Mouse (Mus musculus) left cerebral cortex, postnatal 4 days (tissue): Measurements from ENCODE around the gene P3h2. TPM values are rescaled to one million over a fixed set of nuclear protein-coding genes. Genes with fewer than 3 reads are reported as not detected.

Source experiments
- DNase-seq: peaks from one replicate; pipeline ENCODE4 v3.0.0-alpha.2; 2022
- intact Hi-C: fragments of 180-260 bp; cut with DNase I; formaldehyde crosslinking; loops from one replicate; pipeline ENCODE4 v1.15.1; 2025
- total RNA-seq, 2 experiments: library from RNA; stranded (reverse); gene quantifications; 2 replicates each; pipeline ENCODE4 v1.2.3; 2021

The P3h2 gene
- total RNA-seq, 2 experiments from 2014 or later, result 1.8 to 2.5 TPM

- intact Hi-C loops, result no loop called here
- no peak for DNase-seq
Measured at GRCm38 (mm10) chr16:26002848-26003247, 102.7 kb downstream of the P3h2 start.

GRCm38 (mm10) chr16:25994605-25995004 lies 111.0 kb downstream of the P3h2 start:
- DNase-seq, result no peak
- intact Hi-C loops, result no loop called here

- DNase-seq, result no peak
- intact Hi-C loops, result no loop called here
Measured at GRCm38 (mm10) chr16:25987221-25987620, 118.4 kb downstream of the P3h2 start.

GRCm38 (mm10) chr16:25983635-25984034 lies 121.9 kb downstream of the P3h2 start:
- DNase-seq, result peak; percentile 25
- intact Hi-C loops, result no loop called here

GRCm38 (mm10) chr16:25979037-25979436 lies 126.5 kb downstream of the P3h2 start:
- intact Hi-C loops, result no loop called here
- DNase-seq, result no peak

- intact Hi-C loops, result no loop called here
- no peak for DNase-seq
Measured at GRCm38 (mm10) chr16:25977210-25977609, 128.4 kb downstream of the P3h2 start.

- no peak for DNase-seq
- intact Hi-C loops, result no loop called here
Measured at GRCm38 (mm10) chr16:25971285-25971684, 134.3 kb downstream of the P3h2 start.

GRCm38 (mm10) chr16:25970720-25971119 lies 134.9 kb downstream of the P3h2 start:
- DNase-seq, result no peak
- intact Hi-C loops, result no loop called here

GRCm38 (mm10) chr16:25970193-25970592 lies 135.4 kb downstream of the P3h2 start:
- no peak for DNase-seq
- intact Hi-C loops, result no loop called here

- peak; percentile 53 for DNase-seq
- intact Hi-C loops, result loop anchor here (5.0 to 10.0 kb wide), 2 partner anchors 230 to 1178 kb away; no protein-coding TSS in a partner anchor
Measured at GRCm38 (mm10) chr16:25967297-25967696, 138.3 kb downstream of the P3h2 start.

GRCm38 (mm10) chr16:25963856-25964255 lies 141.7 kb downstream of the P3h2 start:
- intact Hi-C loops, result loop anchor here (5.0 to 10.0 kb wide), 2 partner anchors 587 to 1181 kb away; no protein-coding TSS in a partner anchor
- peak; percentile 46 for DNase-seq

- peak; percentile 67 for DNase-seq
- intact Hi-C loops, result loop anchor here (5.0 to 10.0 kb wide), 2 partner anchors 583 to 1184 kb away; no protein-coding TSS in a partner anchor
Measured at GRCm38 (mm10) chr16:25960345-25960744, 145.2 kb downstream of the P3h2 start.

- DNase-seq, result no peak
- intact Hi-C loops, result loop anchor here (5.0 to 10.0 kb wide), 3 partner anchors 583 to 1978 kb away; no protein-coding TSS in a partner anchor
Measured at GRCm38 (mm10) chr16:25959929-25960328, 145.7 kb downstream of the P3h2 start.

- intact Hi-C loops, result loop anchor here (5.0 kb wide), 1 partner anchor 1976 kb away; no protein-coding TSS in a partner anchor
- no peak for DNase-seq
Measured at GRCm38 (mm10) chr16:25958650-25959238, 146.8 kb downstream of the P3h2 start.

- intact Hi-C loops, result loop anchor here (5.0 kb wide), 1 partner anchor 1976 kb away; no protein-coding TSS in a partner anchor
- peak; percentile 32 for DNase-seq
Measured at GRCm38 (mm10) chr16:25958213-25958612, 147.4 kb downstream of the P3h2 start.

- no peak for DNase-seq
- intact Hi-C loops, result loop anchor here (5.0 kb wide), 1 partner anchor 1975 kb away; no protein-coding TSS in a partner anchor
Measured at GRCm38 (mm10) chr16:25956831-25957230, 148.8 kb downstream of the P3h2 start.

- no peak for DNase-seq
- intact Hi-C loops, result loop anchor here (5.0 kb wide), 1 partner anchor 1972 kb away; no protein-coding TSS in a partner anchor
Measured at GRCm38 (mm10) chr16:25954614-25955013, 151.0 kb downstream of the P3h2 start.

- intact Hi-C loops, result no loop called here
- DNase-seq, result no peak
Measured at GRCm38 (mm10) chr16:25953359-25953758, 152.2 kb downstream of the P3h2 start.

GRCm38 (mm10) chr16:25952005-25952404 lies 153.6 kb downstream of the P3h2 start:
- intact Hi-C loops, result no loop called here
- peak; percentile 53 for DNase-seq

GRCm38 (mm10) chr16:25948067-25948466 lies 157.5 kb downstream of the P3h2 start:
- DNase-seq, result no peak
- intact Hi-C loops, result loop anchor here (5.0 kb wide), 1 partner anchor 566 kb away; no protein-coding TSS in a partner anchor

GRCm38 (mm10) chr16:25945151-25945955 lies 160.2 kb downstream of the P3h2 start:
- intact Hi-C loops, result loop anchor here (5.0 kb wide), 1 partner anchor 563 kb away; no protein-coding TSS in a partner anchor
- DNase-seq, result peak; percentile 43
